Mouse (Mus musculus): ENCODE measurements around the gene Mthfd2. TPM values are rescaled to one million over a fixed set of nuclear protein-coding genes. Genes with fewer than 3 reads are reported as not detected.

Gene Mthfd2
- 62.6 and 71.5 TPM in 2 replicates for polyA plus RNA-seq (2016; fragmentation: Nextera tagmentation; extraction: Ambion mirVana)

- Histone ChIP-seq H3K36me3 (replicated peaks) (peaks cover 21% of the 10 kb centered on the region), H3K9me3 (no peaks in the 10 kb centered on the region), H3K4me3 (peak within 1 kb of the TSS; percentile 86), H3K27ac (replicated peaks) (peak within 1 kb of the TSS; percentile 97), H3K27me3 (replicated peaks; ENCODE audit: low read depth, poor library complexity, severe bottlenecking) (no peaks in the 10 kb centered on the region), H3K4me1 (peaks cover 15% of the 10 kb centered on the region)
- 2% methylated on average over 65 of the region's 65 CpGs for WGBS
- peak; percentile 94 for DNase-seq (ENCODE audit: low spot score)
These were observed at the start of gene Mthfd2, which contains the start of gene Mob1a for GRCm38 (mm10) chr6:83325525-83326393. Gene Mthfd2 (minus strand): TSS chr6:83325908. Gene Mob1a (plus strand): TSS chr6:83326016.

DNA sequence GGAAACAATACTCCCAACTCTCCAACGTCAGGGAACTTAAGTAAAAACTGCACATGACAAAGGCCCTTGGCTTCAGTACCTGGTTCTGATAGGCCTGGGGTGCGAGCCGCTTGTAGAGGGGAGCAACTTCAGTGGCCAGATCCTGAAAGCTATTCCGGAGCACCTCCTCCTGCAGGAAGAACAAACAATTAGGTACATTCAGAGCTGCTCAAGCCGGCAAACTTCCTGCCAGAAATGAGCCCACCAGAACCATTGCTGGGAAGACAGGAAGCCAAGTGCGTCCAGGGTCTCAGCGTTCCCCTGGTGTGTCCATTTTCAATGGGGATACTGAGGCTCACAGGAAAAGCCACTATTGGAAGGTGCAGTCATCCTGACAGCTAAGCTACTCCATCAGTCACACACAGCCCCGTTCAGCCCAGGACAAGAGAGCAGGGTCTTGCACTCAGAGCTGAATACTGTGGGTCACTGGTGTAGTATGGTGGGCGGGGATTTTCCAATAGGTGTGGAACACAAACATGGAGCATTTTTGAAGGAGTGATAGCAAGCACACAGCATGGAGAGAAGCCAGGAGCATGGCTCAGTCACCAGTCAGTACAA is 48.1 kb upstream of the Mthfd2 start:
- 85% methylated on average over 9 of the region's 9 CpGs for WGBS
- H3K36me3 ChIP-seq (replicated peaks): peaks cover 100% of the 10 kb centered on the region
- no peaks in the 10 kb centered on the region for H3K4me1 ChIP-seq
- no peaks in the 10 kb centered on the region for H3K27me3 ChIP-seq (replicated peaks; ENCODE audit: low read depth, poor library complexity, severe bottlenecking)
- H3K27ac ChIP-seq (replicated peaks): no peak overlapping the region
- DNase-seq (ENCODE audit: low spot score): no peak
- no peak overlapping the region for H3K4me3 ChIP-seq
- H3K9me3 ChIP-seq: no peaks in the 10 kb centered on the region

DNA sequence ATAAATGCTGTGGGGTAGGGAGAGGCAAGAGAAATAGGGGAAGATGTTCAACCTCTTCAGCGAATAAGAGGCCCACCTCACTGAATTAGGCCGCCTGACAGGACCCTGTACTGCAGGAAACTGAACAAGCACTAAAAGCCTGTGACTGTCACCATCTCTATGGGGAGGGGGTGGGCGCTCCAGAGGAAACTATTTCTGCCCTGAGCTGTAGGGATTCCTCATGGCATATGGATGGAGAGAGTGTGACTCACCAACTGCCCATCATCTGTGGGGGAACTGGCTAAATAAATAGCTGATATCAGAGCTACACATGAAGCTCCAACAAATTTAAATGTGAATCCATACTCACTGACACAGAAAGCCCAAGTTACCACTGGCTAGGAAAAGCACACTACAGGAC is 45.6 kb upstream of the Mthfd2 start:
- no peaks in the 10 kb centered on the region for H3K27me3 ChIP-seq (replicated peaks; ENCODE audit: low read depth, poor library complexity, severe bottlenecking)
- 88% methylated on average over 3 of the region's 3 CpGs for WGBS
- no peak overlapping the region for H3K27ac ChIP-seq (replicated peaks)
- H3K36me3 ChIP-seq (replicated peaks): peaks cover 100% of the 10 kb centered on the region
- no peak for DNase-seq (ENCODE audit: low spot score)
- H3K4me1 ChIP-seq: no peaks in the 10 kb centered on the region
- H3K4me3 ChIP-seq: no peak overlapping the region
- H3K9me3 ChIP-seq: no peaks in the 10 kb centered on the region

DNA sequence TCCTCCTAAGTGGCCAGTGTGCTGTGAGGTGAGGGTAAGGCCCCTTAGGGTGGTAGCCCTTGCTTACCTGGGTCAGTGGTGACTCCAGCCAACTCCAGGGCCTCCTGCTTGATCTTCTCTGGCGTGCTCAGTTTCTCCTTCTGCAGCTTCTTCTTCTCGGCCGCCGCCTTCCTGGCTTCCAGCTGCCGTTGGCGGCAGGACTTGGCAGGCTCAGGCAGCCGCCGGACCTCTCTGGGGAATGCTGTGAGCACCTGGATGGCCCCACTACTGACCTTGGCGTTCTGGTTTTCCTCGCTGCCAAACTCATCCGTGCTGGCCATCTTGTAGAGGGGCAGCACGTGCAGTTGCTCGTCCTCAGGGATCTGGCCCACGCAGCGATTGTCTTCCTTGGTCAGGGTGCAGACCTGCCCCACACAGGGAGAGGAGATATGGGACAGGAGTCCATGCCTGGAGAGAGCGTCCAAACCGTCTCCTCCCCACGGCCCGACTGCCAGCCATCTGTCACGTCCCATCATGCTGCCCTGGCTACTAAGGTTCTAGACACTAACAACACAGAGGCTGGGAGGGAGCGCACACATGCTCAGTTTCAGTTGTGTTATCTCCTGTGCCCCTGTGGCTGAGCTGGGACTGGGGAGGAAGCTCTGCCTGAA is 44.7 kb upstream of the Mthfd2 start:
- H3K9me3 ChIP-seq: no peaks in the 10 kb centered on the region
- H3K36me3 ChIP-seq (replicated peaks): peaks cover 98% of the 10 kb centered on the region
- no peak overlapping the region for H3K4me3 ChIP-seq
- no peak overlapping the region for H3K27ac ChIP-seq (replicated peaks)
- H3K4me1 ChIP-seq: no peaks in the 10 kb centered on the region
- no peak for DNase-seq (ENCODE audit: low spot score)
- WGBS: 92% methylated on average over 21 of the region's 21 CpGs
- H3K27me3 ChIP-seq (replicated peaks; ENCODE audit: low read depth, poor library complexity, severe bottlenecking): no peaks in the 10 kb centered on the region

- H3K36me3 ChIP-seq (replicated peaks): peaks cover 90% of the 10 kb centered on the region
- no peak overlapping the region for H3K27ac ChIP-seq (replicated peaks)
- no peaks in the 10 kb centered on the region for H3K9me3 ChIP-seq
- H3K4me1 ChIP-seq: 0 out of 2 replicates have a peak, but pooled peaks cover 5% of the 10 kb centered on the region
- no peak for DNase-seq (ENCODE audit: low spot score)
- no peaks in the 10 kb centered on the region for H3K27me3 ChIP-seq (replicated peaks; ENCODE audit: low read depth, poor library complexity, severe bottlenecking)
- WGBS: 87% methylated on average over 12 of the region's 12 CpGs
- H3K4me3 ChIP-seq: no peak overlapping the region
These were observed 37.4 kb upstream of the Mthfd2 start for GRCm38 (mm10) chr6:83363075-83363474.

DNA sequence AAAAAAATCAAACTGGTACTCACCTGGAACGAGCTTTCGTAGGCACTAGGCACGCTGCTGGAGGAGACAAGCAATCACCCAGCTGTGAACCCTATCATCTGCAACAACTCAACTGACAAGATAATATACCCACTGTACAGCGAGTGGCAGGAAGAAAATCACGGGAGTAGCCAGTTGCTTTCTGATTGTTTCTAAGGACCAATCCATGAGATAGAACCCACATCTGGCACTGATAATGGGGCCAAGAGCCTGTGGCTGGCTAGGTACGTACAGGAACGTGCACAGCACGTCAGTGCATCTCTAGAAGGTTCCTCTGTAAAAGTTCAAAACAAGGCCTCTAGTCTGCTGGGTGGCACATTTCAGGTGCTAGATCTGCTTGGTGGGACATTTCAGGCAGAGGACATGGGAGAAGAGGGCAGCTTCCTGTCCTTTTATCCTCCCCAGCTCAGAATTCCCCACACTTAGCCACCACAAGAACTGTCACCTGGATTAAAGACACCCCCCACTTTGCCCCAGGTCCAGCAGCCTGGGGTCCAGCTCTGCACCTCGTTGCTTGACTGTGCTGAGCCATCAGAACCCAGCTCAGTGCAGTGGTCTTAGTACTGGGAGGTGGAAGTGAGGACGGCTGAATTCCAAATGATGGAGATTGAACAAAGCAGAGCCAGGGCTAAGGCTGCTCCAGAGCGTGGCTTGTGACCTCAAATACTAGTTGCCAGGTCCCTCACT is 36.0 kb upstream of the Mthfd2 start:
- 76% methylated on average over 11 of the region's 11 CpGs for WGBS
- Histone ChIP-seq H3K4me3 (no peak overlapping the region), H3K27me3 (replicated peaks; ENCODE audit: low read depth, poor library complexity, severe bottlenecking) (no peaks in the 10 kb centered on the region), H3K36me3 (replicated peaks) (peaks cover 88% of the 10 kb centered on the region), H3K4me1 (0 out of 2 replicates have a peak, but pooled peaks cover 5% of the 10 kb centered on the region), H3K9me3 (no peaks in the 10 kb centered on the region), H3K27ac (replicated peaks) (no peak overlapping the region)
- DNase-seq (ENCODE audit: low spot score): no peak

DNA sequence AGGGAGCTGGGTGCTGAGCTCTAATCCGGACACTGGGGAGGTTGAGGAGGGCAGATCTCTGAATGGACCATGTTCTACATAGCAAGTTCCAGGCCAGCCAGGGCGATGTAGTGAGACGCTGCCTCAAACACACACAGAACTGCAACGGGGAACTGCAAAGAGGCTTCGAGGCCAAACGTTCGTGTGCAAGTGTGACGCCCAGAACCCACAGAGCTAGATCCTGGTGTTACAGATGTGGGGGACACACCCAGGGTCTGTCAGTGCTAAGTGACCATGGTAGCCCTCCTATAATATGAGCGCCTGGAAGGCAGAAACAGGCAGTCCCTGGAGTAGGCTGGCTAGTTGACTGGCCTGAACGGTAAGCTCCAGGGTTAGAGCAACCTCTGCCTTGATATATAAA is 31.7 kb upstream of the Mthfd2 start:
- 97% methylated on average over 10 of the region's 10 CpGs for WGBS
- H3K36me3 ChIP-seq (replicated peaks): peaks cover 92% of the 10 kb centered on the region

DNA sequence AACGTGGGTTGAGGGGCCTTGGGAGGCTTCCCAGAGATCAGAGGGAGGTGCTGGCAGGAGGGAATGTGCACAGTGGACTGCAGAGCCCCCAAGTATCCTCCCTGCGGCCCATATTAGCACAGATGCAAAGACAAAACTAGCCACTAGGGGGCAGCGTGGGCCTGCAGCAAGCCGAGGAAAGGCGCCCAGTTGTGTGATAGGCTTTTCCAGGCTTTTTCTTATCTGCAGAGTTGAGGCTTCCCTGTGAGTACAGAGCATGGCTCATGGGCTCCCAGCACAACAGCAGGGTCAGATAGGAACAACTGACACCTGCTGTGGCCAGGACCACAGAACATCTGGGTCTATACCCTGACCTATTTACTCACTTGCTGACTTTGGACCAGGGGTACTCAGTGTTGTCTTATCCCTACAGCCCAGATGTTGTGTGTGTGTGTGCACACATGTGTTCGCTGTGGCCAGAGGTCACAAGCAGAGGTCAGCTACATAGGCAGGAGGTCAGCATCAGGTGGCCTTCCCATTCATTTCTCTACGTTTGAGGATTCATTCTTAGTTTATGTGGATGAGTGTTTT is 30.9 kb upstream of the Mthfd2 start:
- WGBS: 20% methylated on average over 7 of the region's 7 CpGs
- Histone ChIP-seq H3K27me3 (replicated peaks; ENCODE audit: low read depth, poor library complexity, severe bottlenecking) (no peaks in the 10 kb centered on the region), H3K4me3 (no peak overlapping the region), H3K27ac (replicated peaks) (no peak overlapping the region), H3K36me3 (replicated peaks) (peaks cover 91% of the 10 kb centered on the region), H3K9me3 (no peaks in the 10 kb centered on the region), H3K4me1 (0 out of 2 replicates have a peak, but pooled peaks cover 3% of the 10 kb centered on the region)
- peak; percentile 86 for DNase-seq (ENCODE audit: low spot score)

More for the DNA sequence above, 31.7 kb upstream of the Mthfd2 start:
- Histone ChIP-seq H3K9me3 (no peaks in the 10 kb centered on the region), H3K4me3 (no peak overlapping the region), H3K27ac (replicated peaks) (no peak overlapping the region), H3K4me1 (0 out of 2 replicates have a peak, but pooled peaks cover 5% of the 10 kb centered on the region), H3K27me3 (replicated peaks; ENCODE audit: low read depth, poor library complexity, severe bottlenecking) (no peaks in the 10 kb centered on the region)
- DNase-seq (ENCODE audit: low spot score): no peak

- WGBS: 83% methylated on average over 9 of the region's 9 CpGs
- H3K36me3 ChIP-seq (replicated peaks): peaks cover 81% of the 10 kb centered on the region
- no peak for DNase-seq (ENCODE audit: low spot score)
These were observed 29.4 kb upstream of the Mthfd2 start for GRCm38 (mm10) chr6:83354856-83355781.

GRCm38 (mm10) chr6:83352666-83353410 is 27.1 kb upstream of the Mthfd2 start:
- Histone ChIP-seq H3K36me3 (replicated peaks) (peaks cover 61% of the 10 kb centered on the region), H3K9me3 (no peaks in the 10 kb centered on the region), H3K4me3 (no peak overlapping the region), H3K4me1 (peaks cover 26% of the 10 kb centered on the region), H3K27me3 (replicated peaks; ENCODE audit: low read depth, poor library complexity, severe bottlenecking) (no peaks in the 10 kb centered on the region), H3K27ac (replicated peaks) (no peak overlapping the region)
- no peak for DNase-seq (ENCODE audit: low spot score)
- 94% methylated on average over 24 of the region's 24 CpGs for WGBS

More at GRCm38 (mm10) chr6:83354856-83355781, 29.4 kb upstream of the Mthfd2 start:
- no peak overlapping the region for H3K27ac ChIP-seq (replicated peaks)
- peaks cover 12% of the 10 kb centered on the region for H3K4me1 ChIP-seq
- H3K27me3 ChIP-seq (replicated peaks; ENCODE audit: low read depth, poor library complexity, severe bottlenecking): no peaks in the 10 kb centered on the region
- H3K4me3 ChIP-seq: no peak overlapping the region
- no peaks in the 10 kb centered on the region for H3K9me3 ChIP-seq
